ENCODE assay signal across 26 mouse cellular contexts in genomic region chr2:169191974-169192373, GRCm38 (mm10).
DNase-seq lines count a peak whose midpoint lies in the region; ATAC-seq lines count a peak whose summit lies in the region.
"Had no signal": no experiment of that assay in that cellular context is flagged by ENCODE, and none has a peak within 500 bp of the region (broad histone marks: within the 10 kb centered on the region; RNA-seq: fewer than 3 reads in every experiment).

No protein-coding gene starts in this region.

- no peak overlapping the region for H3K4me3 ChIP-seq in kidney, embryonic 15.5 days (replicated peaks)
- no peak overlapping the region for H3K4me3 ChIP-seq in neural tube, embryonic 13.5 days
- H3K4me3 ChIP-seq: embryonic facial prominence, embryonic 13.5 days; erythroblast, embryonic 14.5 days; forebrain, embryonic 12.5 days; forebrain, embryonic 15.5 days; heart, embryonic 12.5 days; heart, embryonic 15.5 days; hindbrain, embryonic 10.5 days; hindbrain, embryonic 15.5 days had no signal

- no peaks in the 10 kb centered on the region for H3K9me3 ChIP-seq in kidney, embryonic 15.5 days (replicated peaks)
- H3K9me3 ChIP-seq in neural tube, embryonic 13.5 days, result no peaks in the 10 kb centered on the region
- H3K9me3 ChIP-seq: embryonic facial prominence, embryonic 13.5 days; forebrain, embryonic 12.5 days; forebrain, embryonic 15.5 days; heart, embryonic 12.5 days; heart, embryonic 15.5 days; hindbrain, embryonic 10.5 days; hindbrain, embryonic 15.5 days had no signal

- H3K4me2 ChIP-seq in kidney, embryonic 15.5 days, result no peak overlapping the region
- H3K4me2 ChIP-seq in neural tube, embryonic 13.5 days, result no peak overlapping the region
- H3K4me2 ChIP-seq: embryonic facial prominence, embryonic 13.5 days; forebrain, embryonic 12.5 days; forebrain, embryonic 15.5 days; heart, embryonic 12.5 days; heart, embryonic 15.5 days; hindbrain, embryonic 15.5 days had no signal

- peak overlapping the region; percentile 48; the same call in 1 of the 2 replicates for H3K27ac ChIP-seq in kidney, embryonic 15.5 days
- H3K27ac ChIP-seq in neural tube, embryonic 13.5 days (replicated peaks), result peak overlapping the region; percentile 64; the same call in 1 of the 2 replicates
- H3K27ac ChIP-seq: embryonic facial prominence, embryonic 13.5 days; forebrain, embryonic 12.5 days; forebrain, embryonic 15.5 days; heart, embryonic 15.5 days; hindbrain, embryonic 10.5 days; hindbrain, embryonic 15.5 days had no signal

- peaks cover 12% of the 10 kb centered on the region for H3K4me1 ChIP-seq in kidney, embryonic 15.5 days
- H3K4me1 ChIP-seq in neural tube, embryonic 13.5 days (replicated peaks), result peaks cover 8% of the 10 kb centered on the region
- H3K4me1 ChIP-seq: forebrain, embryonic 15.5 days; heart, embryonic 12.5 days; heart, embryonic 15.5 days had no signal

- H3K36me3 ChIP-seq in kidney, embryonic 15.5 days, result no peaks in the 10 kb centered on the region
- no peaks in the 10 kb centered on the region for H3K36me3 ChIP-seq in neural tube, embryonic 13.5 days
- H3K36me3 ChIP-seq: embryonic facial prominence, embryonic 13.5 days; forebrain, embryonic 12.5 days; forebrain, embryonic 15.5 days; heart, embryonic 12.5 days; heart, embryonic 15.5 days; hindbrain, embryonic 10.5 days; hindbrain, embryonic 15.5 days had no signal

- H3K9ac ChIP-seq in kidney, embryonic 15.5 days, result no peak overlapping the region
- H3K9ac ChIP-seq in neural tube, embryonic 13.5 days, result no peak overlapping the region
- H3K9ac ChIP-seq: embryonic facial prominence, embryonic 13.5 days; forebrain, embryonic 12.5 days; forebrain, embryonic 15.5 days; heart, embryonic 12.5 days; heart, embryonic 15.5 days; hindbrain, embryonic 15.5 days had no signal

- peak; percentile 25; the same call in 1 of the 2 replicates for ATAC-seq in kidney, embryonic 15.5 days (replicated peaks; ENCODE audit: low FRiP score)
- ATAC-seq in neural tube, embryonic 13.5 days (ENCODE audit: low read depth), result no peak
- ATAC-seq: activated CD4-positive, CD25-positive, alpha-beta regulatory T cell, adult 4 months; forebrain, embryonic 15.5 days had no signal

- no peaks in the 10 kb centered on the region for H3K27me3 ChIP-seq in kidney, embryonic 15.5 days
- H3K27me3 ChIP-seq in neural tube, embryonic 13.5 days, result no peaks in the 10 kb centered on the region
- H3K27me3 ChIP-seq: embryonic facial prominence, embryonic 13.5 days; forebrain, embryonic 12.5 days; forebrain, embryonic 15.5 days; heart, embryonic 15.5 days; hindbrain, embryonic 15.5 days had no signal

- peak; percentile 11 for DNase-seq in embryo, embryonic 10 days (ENCODE audit: low spot score)
- DNase-seq in embryo, embryonic 11 days, result no peak
- DNase-seq in kidney, postnatal 10 days, result no peak
- no peak for DNase-seq in neural tube, embryonic 10.5 days (ENCODE audit: extremely low spot score, low spot score)
- no peak for DNase-seq in thymus, postnatal 10 days (ENCODE audit: low spot score in 2 of 2)
- DNase-seq: adrenal gland, adult 8-10 months; adrenal gland, postnatal 25 days; cerebellum, adult 11-12 months; cerebellum, adult 8-10 months; cerebellum, postnatal 10 days; cerebellum, postnatal 36 days; gastrocnemius, postnatal 25 days; heart, adult 18-20 months; heart, postnatal 10 days; heart, postnatal 36 days had no signal

- WGBS in kidney, embryonic 15.5 days, result 42% methylated on average over 7 of the region's 7 CpGs
- 81% methylated on average over 7 of the region's 7 CpGs for WGBS in neural tube, embryonic 13.5 days
